Mouse (Mus musculus): Measurements from ENCODE around the gene Hspb9.

The Hspb9 gene

GRCm38 (mm10) chr11:100705095-100705747 is 8.4 kb upstream of the Hspb9 start:
- DNase-seq (ENCODE audit: low spot score) = no peak

GRCm38 (mm10) chr11:100709201-100709810 is 4.3 kb upstream of the Hspb9 start:
- DNase-seq (ENCODE audit: low spot score) = no peak

GRCm38 (mm10) chr11:100710528-100710927 is 3.1 kb upstream of the Hspb9 start:
- no peak for DNase-seq (ENCODE audit: low spot score)

DNA sequence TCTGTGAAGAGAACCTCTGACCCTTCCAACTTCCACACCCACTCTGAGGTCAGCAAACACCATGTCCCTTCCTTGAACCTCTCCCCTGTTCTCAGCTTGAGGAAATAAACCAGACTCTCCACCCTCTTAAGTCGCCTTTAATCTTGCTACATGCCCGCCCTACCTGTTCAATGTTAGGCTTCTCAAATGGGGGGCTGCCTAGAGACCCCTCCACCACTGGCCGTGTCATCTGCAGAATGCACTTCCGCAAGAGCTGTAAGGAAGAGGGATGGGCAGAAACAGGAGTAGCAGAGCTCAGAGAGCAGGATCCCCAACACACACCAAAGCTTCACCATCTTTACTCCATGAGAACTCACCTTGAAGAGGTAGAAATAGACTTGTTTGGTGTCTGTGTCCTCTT is 2.7 kb upstream of the Hspb9 start:
- no peak for DNase-seq (ENCODE audit: low spot score)

GRCm38 (mm10) chr11:100711783-100712615 is 1.7 kb upstream of the Hspb9 start, which contains the start of gene Kat2a:
Gene Kat2a (minus strand): TSS chr11:100712465.
- DNase-seq (ENCODE audit: low spot score) = peak; percentile 85

DNA sequence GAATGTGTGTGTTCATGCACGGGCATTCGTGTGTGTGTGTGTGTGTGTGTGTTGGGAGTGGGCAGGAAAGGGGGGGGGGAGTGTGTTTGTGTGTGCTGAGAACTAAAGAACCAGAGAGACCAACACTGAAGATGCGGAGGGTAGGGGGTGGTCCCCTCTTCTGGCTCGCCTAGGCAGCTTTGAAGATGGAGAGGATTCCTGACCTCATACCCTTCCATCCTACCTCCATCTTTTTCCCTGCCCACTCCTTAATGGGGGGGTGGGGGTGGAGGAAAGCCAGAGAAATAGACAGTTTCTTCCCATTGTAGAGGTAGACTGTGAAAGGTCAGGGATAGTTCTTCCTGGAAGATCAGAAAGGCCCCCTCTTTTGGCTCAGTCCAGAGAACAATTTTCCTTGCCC is 476 bp upstream of the Hspb9 start:
- no peak for DNase-seq (ENCODE audit: low spot score)

- DNase-seq (ENCODE audit: low spot score) = peak; percentile 85
Observed at GRCm38 (mm10) chr11:100714534-100714915, 875 bp downstream of the Hspb9 start.

DNA sequence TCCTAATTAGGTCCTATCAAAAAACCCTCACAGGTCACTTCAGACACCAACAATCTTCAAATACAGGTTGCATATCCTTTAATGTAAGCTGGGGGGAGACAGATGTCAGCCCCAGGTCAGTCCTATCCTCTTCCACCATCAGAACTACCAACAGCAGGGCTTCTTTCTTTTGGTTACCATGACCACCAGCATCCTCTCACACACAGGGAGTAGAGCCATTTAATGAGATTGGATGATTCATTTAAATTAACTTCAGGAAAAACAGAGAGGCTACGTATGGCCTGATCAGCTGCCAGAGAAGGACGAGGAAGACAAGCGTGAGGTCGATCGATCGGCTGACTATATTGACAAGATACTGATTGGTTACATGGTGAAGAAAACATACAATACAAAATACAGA is 1.3 kb downstream of the Hspb9 start:
- DNase-seq (ENCODE audit: low spot score) = no peak

DNA sequence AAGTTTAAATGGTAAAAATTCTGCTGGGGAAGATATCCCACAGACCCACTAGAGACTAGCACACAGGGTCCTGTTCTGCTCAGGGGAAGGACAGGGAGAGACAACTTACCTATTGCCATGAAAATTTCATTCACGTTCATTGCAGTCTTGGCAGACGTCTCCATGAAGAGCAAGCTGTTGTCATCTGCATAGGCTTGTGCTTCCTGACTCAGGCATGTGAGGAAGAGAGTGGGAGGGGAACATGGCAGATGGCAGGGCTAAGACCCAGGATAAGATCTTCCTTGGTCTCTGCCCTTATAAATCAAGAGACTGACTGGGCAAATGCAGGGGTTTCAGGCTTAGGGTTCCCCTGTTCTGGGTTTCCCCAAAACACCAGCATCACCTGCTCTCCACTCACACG is 3.0 kb downstream of the Hspb9 start:
- DNase-seq (ENCODE audit: low spot score) = no peak

- DNase-seq (ENCODE audit: low spot score) = no peak
Observed at GRCm38 (mm10) chr11:100718462-100718861, 4.8 kb downstream of the Hspb9 start.

GRCm38 (mm10) chr11:100718866-100719265 is 5.2 kb downstream of the Hspb9 start:
- no peak for DNase-seq (ENCODE audit: low spot score)

DNA sequence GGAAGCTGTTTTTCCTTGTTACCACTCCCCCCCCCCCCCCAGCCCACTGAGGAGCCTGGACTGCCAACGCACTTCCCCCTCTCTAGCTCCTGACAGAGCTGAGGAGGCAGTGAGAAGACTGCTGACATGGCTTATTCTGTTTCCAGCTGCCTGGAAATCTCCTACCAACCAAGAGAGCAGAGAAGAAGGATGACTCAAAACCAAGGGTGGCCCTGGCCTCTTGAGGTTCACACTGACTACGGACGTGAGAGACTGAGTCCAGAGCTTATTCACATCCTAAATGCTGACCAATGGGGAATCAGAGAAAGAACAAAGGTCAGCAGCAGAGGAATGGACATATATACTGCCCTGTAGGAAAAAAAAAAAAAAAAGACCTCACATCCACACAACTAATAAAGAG is 5.7 kb downstream of the Hspb9 start:
- no peak for DNase-seq (ENCODE audit: low spot score)

GRCm38 (mm10) chr11:100719893-100720292 is 6.2 kb downstream of the Hspb9 start:
- DNase-seq (ENCODE audit: low spot score) = no peak

DNA sequence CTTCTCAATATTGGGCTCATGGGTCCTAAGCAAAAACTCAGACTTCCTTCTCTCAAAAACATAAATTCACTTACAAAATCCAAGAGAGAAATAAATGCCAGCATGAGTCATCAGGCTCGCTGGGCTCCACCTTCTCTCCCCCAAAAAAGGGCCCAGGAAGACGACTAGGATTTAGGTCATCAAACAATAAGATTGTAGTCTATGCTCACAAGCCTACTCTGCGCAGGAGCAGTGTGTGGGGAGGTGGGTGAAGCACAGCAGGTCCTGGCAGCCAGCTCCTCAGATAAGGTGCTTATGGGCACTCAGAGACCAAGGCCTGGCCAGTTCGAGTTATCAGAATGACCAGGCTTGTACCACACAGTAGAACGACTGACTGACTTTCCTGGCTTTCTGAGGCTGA is 6.7 kb downstream of the Hspb9 start:
- DNase-seq (ENCODE audit: low spot score) = no peak

- DNase-seq (ENCODE audit: low spot score) = no peak
Observed at GRCm38 (mm10) chr11:100721254-100721653, 7.6 kb downstream of the Hspb9 start.

GRCm38 (mm10) chr11:100721776-100722492 is 8.3 kb downstream of the Hspb9 start:
- DNase-seq (ENCODE audit: low spot score) = no peak

GRCm38 (mm10) chr11:100722493-100723028 is 8.9 kb downstream of the Hspb9 start:
- no peak for DNase-seq (ENCODE audit: low spot score)

DNA sequence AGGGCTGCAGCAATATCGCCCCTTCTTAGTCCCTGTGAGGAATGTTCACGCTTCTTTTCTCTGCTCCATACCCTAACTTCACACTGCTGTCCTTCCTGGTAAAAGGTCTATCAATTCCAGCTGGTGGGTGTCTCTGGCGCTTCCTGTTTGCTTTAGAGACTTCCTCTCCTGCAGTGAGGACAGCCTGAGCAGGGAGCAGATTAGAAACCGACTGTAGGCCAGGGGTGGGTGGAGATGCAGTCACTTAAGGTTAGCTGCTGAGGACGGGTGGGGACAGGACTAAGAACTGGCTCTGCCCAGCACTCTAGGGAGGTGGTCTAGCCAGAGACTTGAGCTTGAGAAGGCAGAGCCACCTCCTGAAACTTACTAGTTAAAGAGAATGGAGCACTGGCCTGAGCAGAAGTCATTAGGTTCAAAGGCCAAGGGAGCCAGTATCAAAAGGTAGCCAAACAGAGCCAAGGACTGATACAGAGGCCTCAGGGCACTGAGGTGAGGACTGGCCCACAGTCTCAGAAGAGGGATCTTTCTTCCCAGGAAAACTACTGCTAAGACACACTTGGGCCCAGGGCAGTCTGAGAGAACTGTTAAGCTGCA is 11.4 kb downstream of the Hspb9 start:
- no peak for DNase-seq (ENCODE audit: low spot score)

DNA sequence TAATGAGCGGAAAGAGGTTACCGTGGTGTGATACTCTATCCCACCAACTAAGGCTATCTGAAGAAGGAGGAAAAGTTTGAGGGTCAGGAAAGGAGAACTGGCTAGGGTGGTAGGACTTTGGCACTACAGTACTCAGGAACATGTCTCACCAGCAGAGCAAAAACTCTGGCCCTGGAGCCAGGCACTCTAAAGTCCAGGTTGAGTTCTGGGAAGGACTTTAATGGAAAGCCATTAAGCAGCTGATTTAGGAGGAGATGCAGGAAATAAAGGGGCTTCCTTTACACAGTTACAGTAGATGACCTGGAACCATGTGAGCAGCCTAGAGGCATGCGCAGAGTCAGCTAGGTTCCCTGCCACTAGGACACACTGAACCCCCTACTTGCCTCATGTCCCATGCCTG is 13.6 kb downstream of the Hspb9 start:
- no peak for DNase-seq (ENCODE audit: low spot score)

DNA sequence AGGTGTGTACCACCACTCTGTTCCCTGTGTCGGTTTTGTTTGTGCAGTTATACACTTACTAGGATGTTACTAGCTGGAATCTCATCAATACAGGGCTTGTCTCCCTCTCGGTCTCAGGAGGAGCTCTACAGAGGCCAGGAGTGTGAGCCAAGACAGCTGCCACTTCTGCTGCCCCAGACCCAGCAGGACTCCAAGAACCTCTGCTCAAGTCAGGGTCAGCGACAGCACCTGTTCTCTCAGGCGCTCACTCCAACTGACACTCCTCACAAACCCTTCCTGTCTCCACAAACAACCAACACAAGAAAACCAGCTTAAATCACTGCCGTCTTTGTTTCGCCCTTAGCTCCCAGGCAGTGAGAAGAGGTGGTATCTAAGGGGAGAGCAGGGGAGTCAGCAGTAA is 15.0 kb downstream of the Hspb9 start:
- no peak for DNase-seq (ENCODE audit: low spot score)

DNA sequence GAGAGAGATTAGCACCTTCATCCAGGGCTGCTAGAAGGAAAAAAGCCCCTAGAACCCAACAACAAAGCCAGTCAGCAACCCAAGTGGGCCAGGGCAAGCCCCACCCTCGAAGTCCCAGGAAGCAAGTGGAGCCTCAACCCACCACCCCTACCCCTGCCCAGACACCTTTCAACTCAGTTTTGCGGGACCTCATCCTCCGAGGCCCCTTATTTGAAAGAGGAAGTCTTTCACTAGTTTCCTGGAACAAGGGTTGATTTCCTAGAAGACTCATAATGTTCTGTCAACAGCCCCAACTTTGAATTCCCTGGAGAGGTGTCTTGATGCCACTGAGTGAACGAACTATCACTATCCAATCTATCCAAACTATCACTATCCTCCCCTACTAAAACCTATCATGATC is 16.3 kb downstream of the Hspb9 start:
- DNase-seq (ENCODE audit: low spot score) = no peak

Measured in urinary bladder, postnatal 14 days (tissue).